Mouse (Mus musculus) heart, postnatal 0 days (tissue): ENCODE measurements around the gene Sez6.

Experiments
- CTCF ChIP-seq: IDR thresholded peaks from 2 replicates; pipeline ENCODE4 v1.5.1; 2016; ENCODE audit warnings: antibody characterized with exemption, control low read depth, low read depth
- EP300 ChIP-seq: IDR thresholded peaks from 2 replicates; pipeline ENCODE4 v1.6.1; 2016; ENCODE audit warnings: antibody characterized with exemption, low read depth

GRCm38 (mm10) chr11:77888846-77889245 is 41.8 kb upstream of the Sez6 start:
- no peak for TF ChIP-seq EP300
- no peak for TF ChIP-seq CTCF
